Mouse (Mus musculus) megakaryocyte, embryonic 14.5 days (primary cell): ENCODE results near the gene Cmtm3.
"Not testable (repeated sequence)": the region's sequence is repeated elsewhere in the genome, so short reads cannot be mapped to it uniquely, and the experiment has no call there.

Experiments used
- FLI1 ChIP-seq: IDR thresholded peaks from 2 replicates; pipeline ENCODE4 v1.6.1; 2012; ENCODE audit warnings: low read length, inconsistent platforms, mixed read lengths
- GATA1 ChIP-seq: IDR thresholded peaks from 3 replicates; pipeline ENCODE4 v1.6.1; 2012; ENCODE audit warnings: mixed read lengths, low read length, inconsistent platforms, borderline replicate concordance

DNA sequence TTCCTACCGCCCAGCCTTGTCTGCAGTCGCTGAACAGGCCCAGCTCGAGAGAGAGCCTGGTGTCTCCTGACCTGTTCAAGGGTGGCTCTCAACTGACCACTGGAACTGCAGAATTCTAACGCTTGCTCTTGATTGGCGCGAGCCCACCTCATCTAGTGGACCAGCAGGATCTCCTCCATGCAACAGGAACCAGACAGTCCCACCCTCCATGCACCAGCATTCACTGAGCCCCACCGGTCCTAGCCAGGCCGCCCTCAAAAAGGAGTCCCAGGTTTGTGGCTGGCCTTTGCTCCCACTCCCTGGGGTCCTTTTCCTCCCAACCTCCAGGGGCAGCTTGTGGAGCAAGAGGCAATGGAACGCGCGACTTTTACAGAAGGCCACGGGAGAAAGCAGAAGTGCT is 46.1 kb upstream of the Cmtm3 start, which contains the start of gene Cmtm2a:
- not testable (repeated sequence) for TF ChIP-seq GATA1, FLI1
